Mouse (Mus musculus): ENCODE measurements around the gene Lrrc56.

The Lrrc56 gene

GRCm38 (mm10) chr7:141192776-141193347 is 1.1 kb upstream of the Lrrc56 start:
- peak in 1 of 2 experiments; percentile 34 for DNase-seq

- no peak for DNase-seq
These were observed 555 bp upstream of the Lrrc56 start for GRCm38 (mm10) chr7:141193348-141193856.

GRCm38 (mm10) chr7:141194409-141194808 is 452 bp downstream of the Lrrc56 start:
- DNase-seq: no peak

GRCm38 (mm10) chr7:141194830-141195229 is 873 bp downstream of the Lrrc56 start:
- peak; percentile 75 to 88 for DNase-seq

GRCm38 (mm10) chr7:141195754-141196153 is 1.8 kb downstream of the Lrrc56 start:
- no peak for DNase-seq

- DNase-seq: no peak
These were observed 2.8 kb downstream of the Lrrc56 start for GRCm38 (mm10) chr7:141196619-141197282.

GRCm38 (mm10) chr7:141198121-141198520 is 4.2 kb downstream of the Lrrc56 start:
- DNase-seq: no peak

- DNase-seq: no peak
These were observed 10.6 kb downstream of the Lrrc56 start for GRCm38 (mm10) chr7:141204546-141204945.

- DNase-seq: no peak
These were observed 11.5 kb downstream of the Lrrc56 start for GRCm38 (mm10) chr7:141205504-141205903.

- DNase-seq: no peak
These were observed 12.4 kb downstream of the Lrrc56 start for GRCm38 (mm10) chr7:141206182-141206937.

- no peak for DNase-seq
These were observed 15.6 kb downstream of the Lrrc56 start for GRCm38 (mm10) chr7:141209526-141209925.

- no peak for DNase-seq
These were observed 16.2 kb downstream of the Lrrc56 start for GRCm38 (mm10) chr7:141210137-141210536.

GRCm38 (mm10) chr7:141210606-141211131 is 16.7 kb downstream of the Lrrc56 start:
- DNase-seq: no peak

- DNase-seq: no peak
These were observed 19.2 kb downstream of the Lrrc56 start for GRCm38 (mm10) chr7:141213133-141213532.

- no peak for DNase-seq
These were observed 19.8 kb downstream of the Lrrc56 start, which contains the start of gene Lmntd2 for GRCm38 (mm10) chr7:141213605-141214235. Lmntd2 (minus strand) TSS chr7:141214080.

GRCm38 (mm10) chr7:141214310-141214709 is 20.4 kb downstream of the Lrrc56 start:
- DNase-seq: no peak

GRCm38 (mm10) chr7:141215101-141215879 is 21.3 kb downstream of the Lrrc56 start, which contains the start of gene Rassf7:
Rassf7 (plus strand) TSS chr7:141215860.
- DNase-seq: peak; percentile 86 to 93

- no peak for DNase-seq
These were observed 22.1 kb downstream of the Lrrc56 start for GRCm38 (mm10) chr7:141215880-141216733.

GRCm38 (mm10) chr7:141216894-141217293 is 22.9 kb downstream of the Lrrc56 start:
- DNase-seq: no peak

GRCm38 (mm10) chr7:141217343-141218013 is 23.5 kb downstream of the Lrrc56 start:
- no peak for DNase-seq

All from cerebellum, postnatal 25 days (tissue).